Mouse (Mus musculus): Measurements from ENCODE around the gene Btbd16. TPM values are rescaled to one million over a fixed set of nuclear protein-coding genes. Genes with fewer than 3 reads are reported as not detected.

Btbd16 gene
- polyA plus RNA-seq, 1 experiment from 2014 or later = 0.08 TPM

DNA sequence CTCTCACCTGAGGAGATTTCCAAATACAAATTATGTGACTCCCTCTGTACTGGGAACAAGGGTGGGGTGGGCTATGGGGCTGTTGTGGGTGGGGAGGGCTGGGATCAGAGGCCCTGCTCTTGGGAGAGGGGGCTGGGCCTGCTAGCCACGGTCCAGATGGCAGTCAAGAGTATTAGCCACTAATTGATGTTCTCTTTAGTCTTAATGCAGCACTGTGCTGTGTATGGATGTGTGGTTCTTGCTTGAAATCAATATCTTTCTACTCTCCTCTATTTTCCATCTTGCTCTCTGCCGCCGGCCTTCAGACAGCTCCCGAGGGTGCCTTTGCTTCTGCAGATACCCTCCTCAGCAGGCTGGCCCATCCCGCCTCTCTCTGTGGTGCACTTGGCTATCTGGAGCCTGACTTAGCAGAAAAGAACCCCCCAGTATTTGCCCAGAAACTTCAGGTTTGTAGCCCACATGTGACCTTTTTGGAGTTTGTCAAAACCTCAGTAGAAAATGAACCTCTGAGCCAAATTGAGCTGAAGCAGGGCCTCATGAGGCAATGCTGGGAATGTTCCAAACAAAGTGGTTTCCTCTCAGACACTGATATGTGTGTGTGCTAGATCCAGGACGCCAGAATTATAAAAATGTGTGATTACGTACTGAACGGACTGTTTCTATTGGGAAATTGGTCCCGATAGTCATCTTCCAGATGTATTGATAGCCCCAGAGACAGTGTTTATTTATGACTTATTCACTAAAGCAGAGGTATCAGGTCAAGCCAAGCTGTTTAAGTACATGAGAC lies 30.4 kb upstream of the Btbd16 start:
- in situ Hi-C loops (cut with MboI; ENCODE audit: low pct_unique_long_range_greater_than_20kb) = no loop called here

DNA sequence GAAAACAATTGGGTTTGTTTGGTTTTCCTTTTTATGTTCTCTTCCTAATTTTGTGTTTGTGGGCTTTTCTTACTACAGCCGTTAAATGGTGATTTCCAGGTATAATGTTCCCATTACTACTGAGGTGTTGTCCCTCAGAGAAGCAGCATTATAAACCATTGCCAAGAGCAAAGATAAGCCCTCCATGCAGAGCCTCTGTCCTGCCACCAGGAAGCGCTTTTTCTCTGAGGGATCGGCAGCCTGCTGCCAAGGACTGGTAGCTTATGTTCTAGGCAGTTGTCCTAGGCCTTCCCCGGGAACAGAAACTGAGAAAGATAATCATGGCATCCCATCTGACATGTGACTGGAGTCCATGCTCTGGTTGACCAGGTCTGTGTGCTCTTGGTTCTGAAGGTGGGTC lies 24.7 kb upstream of the Btbd16 start:
- in situ Hi-C loops (cut with MboI; ENCODE audit: low pct_unique_long_range_greater_than_20kb) = no loop called here
- no peaks in the 10 kb centered on the region for H3K27me3 ChIP-seq
- DNase-seq (ENCODE audit: low read depth, low spot score) = no peak
- ChIA-PET CTCF (interaction anchor here (3.2 kb wide), 1 partner anchor 13 kb away, joined by 11 read pairs; no protein-coding TSS in a partner anchor), POLR2A (no interaction called here)
- no peak for ATAC-seq
- TF ChIP-seq CTCF (IDR thresholded peaks at IDR 0.05) = no peak

More for the DNA sequence above, 30.4 kb upstream of the Btbd16 start:
- TF ChIP-seq CTCF (IDR thresholded peaks at IDR 0.05) = no peak
- no peaks in the 10 kb centered on the region for H3K27me3 ChIP-seq
- ATAC-seq (no peak), DNase-seq (ENCODE audit: low read depth, low spot score) (no peak)
- ChIA-PET CTCF (interaction anchor here (0.9 kb wide), 1 partner anchor 11 kb away, joined by 4 read pairs; no protein-coding TSS in a partner anchor), POLR2A (no interaction called here)

DNA sequence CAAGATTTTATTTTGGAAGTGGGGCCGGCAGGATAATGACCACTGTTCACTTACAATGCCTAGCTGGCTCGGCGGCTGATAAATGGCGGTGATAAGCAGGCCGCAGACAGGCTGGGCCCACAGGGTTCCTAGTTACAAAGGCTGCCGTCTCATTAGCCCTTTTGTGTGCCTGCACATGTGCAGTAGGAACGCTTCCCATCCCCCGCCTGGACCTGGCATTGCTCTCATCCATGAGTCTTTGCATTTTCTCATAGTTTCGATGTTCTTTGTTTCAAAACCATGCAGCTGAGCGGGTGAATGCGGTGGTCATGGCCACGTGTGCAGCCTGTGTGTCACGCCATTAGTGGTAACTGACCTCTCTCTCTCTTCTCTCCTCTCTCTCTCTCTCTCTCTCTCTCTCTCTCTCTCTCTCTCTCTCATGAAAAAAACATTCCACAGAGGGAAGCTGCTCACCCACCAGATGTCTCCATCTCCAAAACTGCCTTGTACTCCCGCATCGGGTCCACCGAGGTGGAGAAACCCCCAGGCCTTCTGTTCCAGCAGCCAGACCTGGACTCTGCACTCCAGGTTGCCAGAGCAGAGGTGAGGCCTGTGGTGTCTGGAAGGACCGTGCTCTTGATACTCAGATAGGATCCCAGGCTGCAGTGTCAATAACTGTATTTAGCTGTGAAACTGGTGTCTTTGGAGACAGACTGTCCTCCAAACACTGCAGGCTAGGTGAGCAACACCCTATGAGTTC lies 22.9 kb upstream of the Btbd16 start:
- H3K27me3 ChIP-seq = no peaks in the 10 kb centered on the region
- ChIA-PET POLR2A (interaction anchor here (0.6 kb wide), 1 partner anchor 52 kb away, joined by 4 read pairs; no protein-coding TSS in a partner anchor), CTCF (interaction anchor here (1.0 kb wide), 1 partner anchor 216 kb away, joined by 4 read pairs; no protein-coding TSS in a partner anchor)
- TF ChIP-seq CTCF (IDR thresholded peaks at IDR 0.05) = no peak
- no peak for ATAC-seq
- in situ Hi-C loops (cut with MboI; ENCODE audit: low pct_unique_long_range_greater_than_20kb) = no loop called here
- DNase-seq (ENCODE audit: low read depth, low spot score) = no peak

DNA sequence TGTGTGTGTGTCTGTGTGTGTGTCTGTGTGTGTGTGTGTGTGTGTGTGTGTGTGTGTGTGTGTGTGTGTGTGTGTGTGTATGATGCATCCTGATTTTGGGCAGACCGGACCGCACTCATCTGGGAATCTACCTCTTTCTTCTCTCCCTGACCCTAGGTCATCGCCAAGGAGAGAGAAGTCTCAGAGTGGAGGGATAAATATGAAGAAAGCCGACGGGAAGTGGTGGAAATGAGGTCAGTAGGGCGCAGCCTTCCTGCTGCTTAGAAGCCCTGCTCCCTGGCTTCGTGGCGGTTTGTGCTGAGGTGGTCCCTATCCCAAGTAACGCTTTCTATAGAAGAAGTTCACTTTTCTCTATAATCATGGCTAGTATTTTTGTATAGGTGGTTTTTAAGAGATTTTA lies 22.2 kb upstream of the Btbd16 start:
- in situ Hi-C loops (cut with MboI; ENCODE audit: low pct_unique_long_range_greater_than_20kb) = no loop called here
- no peak for ATAC-seq
- ChIA-PET CTCF (no interaction called here), POLR2A (interaction anchor here (0.6 kb wide), 1 partner anchor 52 kb away, joined by 4 read pairs; no protein-coding TSS in a partner anchor)
- no peaks in the 10 kb centered on the region for H3K27me3 ChIP-seq
- TF ChIP-seq CTCF (IDR thresholded peaks at IDR 0.05) = no peak
- DNase-seq (ENCODE audit: low read depth, low spot score) = no peak

DNA sequence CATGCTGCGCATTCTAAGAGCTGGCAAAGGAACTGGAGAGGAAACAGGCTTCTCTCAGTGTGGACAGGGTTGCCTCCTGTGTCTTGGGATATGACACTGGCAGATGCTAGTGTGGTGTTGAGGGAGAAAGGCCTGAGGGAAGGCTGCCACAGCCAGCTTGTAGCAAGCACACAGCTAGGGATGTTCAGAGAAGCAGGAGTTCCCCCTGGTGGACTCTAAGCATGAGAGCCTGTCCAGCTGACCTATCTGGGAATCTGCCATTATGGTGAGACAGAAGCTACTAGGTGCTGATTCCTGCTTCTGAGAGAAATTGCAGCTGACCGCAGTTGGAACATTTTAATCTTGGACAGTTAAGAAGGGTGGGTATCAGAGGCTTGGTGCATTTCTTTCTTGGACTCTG lies 19.1 kb upstream of the Btbd16 start:
- in situ Hi-C loops (cut with MboI; ENCODE audit: low pct_unique_long_range_greater_than_20kb) = loop anchor here (5.0 kb wide), 1 partner anchor 293 kb away; no protein-coding TSS in a partner anchor
- CTCF ChIA-PET = interaction anchor here (0.9 to 1.7 kb wide), 4 partner anchors 8 to 150 kb away, joined by 3 to 11 read pairs (median 5); no protein-coding TSS in a partner anchor
- no peak for DNase-seq (ENCODE audit: low read depth, low spot score)
- H3K27me3 ChIP-seq = no peaks in the 10 kb centered on the region
- ATAC-seq = no peak
- POLR2A ChIA-PET = no interaction called here
- no peak for TF ChIP-seq CTCF (IDR thresholded peaks at IDR 0.05)

DNA sequence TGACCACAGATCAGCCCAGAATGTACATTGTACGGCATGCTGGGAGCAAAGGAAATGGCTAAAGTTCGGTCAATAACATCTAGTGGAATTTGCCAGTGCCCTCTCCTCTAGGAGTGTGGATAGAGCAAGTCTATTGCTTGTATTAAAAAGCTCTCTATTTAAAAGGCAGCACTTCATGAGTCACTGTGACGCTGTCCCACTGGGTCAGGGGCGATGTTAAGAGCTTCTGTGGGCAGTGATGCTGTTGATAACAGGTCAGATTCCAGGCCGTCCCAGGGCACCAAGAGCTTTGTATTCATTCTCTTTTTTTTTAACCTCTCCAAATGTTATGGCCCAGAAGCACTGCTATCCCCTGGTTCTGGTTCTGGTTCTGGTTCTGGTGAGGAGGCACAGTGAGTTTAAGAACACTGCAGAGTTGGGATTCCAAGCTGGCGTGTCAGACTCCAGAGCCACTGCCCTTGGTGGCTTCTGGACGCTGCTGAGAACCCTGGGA lies 17.5 kb upstream of the Btbd16 start:
- in situ Hi-C loops (cut with MboI; ENCODE audit: low pct_unique_long_range_greater_than_20kb) = loop anchor here (5.0 kb wide), 1 partner anchor 291 kb away; no protein-coding TSS in a partner anchor
- ChIA-PET POLR2A (no interaction called here), CTCF (interaction anchor here (0.6 kb wide), 1 partner anchor 18 kb away, joined by 3 read pairs; no protein-coding TSS in a partner anchor)
- no peak for TF ChIP-seq CTCF (IDR thresholded peaks at IDR 0.05)
- no peaks in the 10 kb centered on the region for H3K27me3 ChIP-seq
- DNase-seq (ENCODE audit: low read depth, low spot score) (no peak), ATAC-seq (no peak)

DNA sequence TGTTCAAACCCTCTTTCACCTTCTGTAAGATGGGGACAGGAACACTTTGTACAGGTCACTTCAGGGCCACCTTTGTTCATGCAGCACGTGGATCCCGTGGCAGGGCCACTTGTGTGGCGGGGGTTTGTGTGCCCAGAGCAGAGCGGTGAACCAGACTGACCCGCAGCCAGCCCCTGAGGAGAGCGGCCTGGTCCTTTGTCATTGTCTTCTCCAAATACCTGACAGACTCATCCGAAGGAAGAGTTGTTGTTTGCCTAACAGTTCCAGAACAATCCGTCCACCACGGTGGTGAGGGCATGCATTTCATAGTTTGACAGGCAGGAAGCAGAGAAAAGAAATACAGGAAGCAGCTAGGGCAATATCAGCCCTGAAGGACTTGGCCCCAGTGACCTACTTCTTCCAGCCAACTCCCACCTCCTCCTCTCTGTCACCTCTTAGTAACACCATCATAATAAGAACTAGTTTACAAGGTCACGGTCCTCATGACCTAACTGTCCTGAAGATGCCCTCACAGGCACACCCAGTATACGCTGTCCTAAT lies 16.5 kb upstream of the Btbd16 start:
- in situ Hi-C loops (cut with MboI; ENCODE audit: low pct_unique_long_range_greater_than_20kb) = loop anchor here (5.0 kb wide), 1 partner anchor 290 kb away; no protein-coding TSS in a partner anchor
- no peak for TF ChIP-seq CTCF (IDR thresholded peaks at IDR 0.05)
- ATAC-seq (no peak), DNase-seq (ENCODE audit: low read depth, low spot score) (no peak)
- no peaks in the 10 kb centered on the region for H3K27me3 ChIP-seq
- CTCF ChIA-PET = interaction anchor here (0.6 kb wide), 1 partner anchor 17 kb away, joined by 3 read pairs; no protein-coding TSS in a partner anchor
- POLR2A ChIA-PET = no interaction called here

DNA sequence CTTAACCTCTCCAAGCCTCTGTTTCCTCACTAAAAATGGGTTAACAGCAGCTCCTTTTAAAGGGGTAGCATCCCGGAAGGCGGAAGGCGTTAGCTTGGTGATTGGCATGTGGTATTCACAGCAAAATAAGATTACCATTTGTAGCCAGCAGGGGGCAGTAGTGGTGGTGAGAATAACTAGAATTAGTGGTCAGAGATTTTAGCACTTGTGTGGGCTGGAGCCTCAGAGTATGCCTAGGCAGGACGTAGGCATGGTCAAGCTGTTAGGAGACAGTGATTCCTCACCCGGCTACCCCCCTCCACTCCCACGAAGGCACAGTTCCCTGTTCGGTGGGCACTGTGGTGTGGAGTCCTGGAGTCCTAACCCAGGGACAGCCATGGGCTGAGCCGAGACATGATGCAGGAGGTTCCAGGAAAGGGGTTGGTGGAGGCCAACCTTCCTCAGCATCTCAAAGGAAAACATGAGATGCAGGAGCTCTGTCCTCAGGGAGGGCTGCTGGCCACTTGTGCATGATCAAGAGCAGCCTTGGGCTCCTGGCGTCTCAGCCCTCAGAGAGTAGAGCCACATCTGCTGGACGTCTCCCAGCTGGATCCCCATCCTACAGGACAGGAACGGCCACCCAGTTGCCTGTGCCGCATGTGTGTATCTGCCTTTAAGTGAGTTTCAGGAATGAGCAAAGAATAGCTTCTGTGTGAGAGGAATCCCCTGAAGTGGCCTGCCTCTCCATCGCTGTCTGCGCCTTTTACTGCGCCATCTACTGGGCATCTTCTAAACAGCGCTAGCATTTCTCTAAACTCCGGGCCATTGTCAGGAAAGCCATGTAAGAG lies 11.6 kb upstream of the Btbd16 start:
- no peaks in the 10 kb centered on the region for H3K27me3 ChIP-seq
- DNase-seq (ENCODE audit: low read depth, low spot score) (peak; percentile 15), ATAC-seq (peak; percentile 84)
- POLR2A ChIA-PET = interaction anchor here (0.5 to 1.2 kb wide), 3 partner anchors 9 to 238 kb away, joined by 3 read pairs; no protein-coding TSS in a partner anchor
- CTCF ChIA-PET = interaction anchor here (0.6 to 4.3 kb wide), 43 partner anchors 8 to 1138 kb away, joined by 3 to 30 read pairs (median 4); partner anchors contain the start of gene Btbd16
- in situ Hi-C loops (cut with MboI; ENCODE audit: low pct_unique_long_range_greater_than_20kb) = loop anchor here (5.0 to 10.0 kb wide), 2 partner anchors 80 to 1117 kb away; no protein-coding TSS in a partner anchor
- TF ChIP-seq CTCF (IDR thresholded peaks at IDR 0.05) = peak; percentile 85

DNA sequence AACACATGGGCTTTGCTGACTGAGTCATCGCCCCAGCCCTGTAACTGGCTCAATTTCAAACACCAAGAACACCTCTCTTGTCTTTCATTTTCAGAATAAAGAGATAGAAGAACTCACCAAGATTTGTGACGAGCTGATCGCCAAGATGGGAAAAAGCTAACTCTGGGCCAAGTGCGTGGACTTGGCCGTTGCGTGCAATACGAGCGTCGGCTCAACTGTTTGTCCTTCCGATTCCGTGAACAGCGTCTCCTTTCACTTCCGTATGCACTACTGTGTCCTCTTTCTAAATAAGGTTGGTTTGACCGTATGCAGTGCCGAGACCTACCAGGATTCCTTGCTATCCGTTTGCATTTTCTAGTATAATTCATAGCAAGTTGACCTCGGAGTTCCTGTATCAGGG lies 9.7 kb upstream of the Btbd16 start:
- no peak for DNase-seq (ENCODE audit: low read depth, low spot score)
- H3K27me3 ChIP-seq = no peaks in the 10 kb centered on the region
- in situ Hi-C loops (cut with MboI; ENCODE audit: low pct_unique_long_range_greater_than_20kb) = loop anchor here (5.0 to 10.0 kb wide), 2 partner anchors 82 to 1119 kb away; no protein-coding TSS in a partner anchor
- POLR2A ChIA-PET = no interaction called here
- CTCF ChIA-PET = interaction anchor here (1.3 to 4.3 kb wide), 4 partner anchors 8 to 278 kb away, joined by 3 to 23 read pairs (median 4); partner anchors contain the start of gene Btbd16
- no peak for TF ChIP-seq CTCF (IDR thresholded peaks at IDR 0.05)
- ATAC-seq = no peak
